In genomic region chr16:87737842-87738639, GRCm38 (mm10) we compare ENCODE assay signal across 18 mouse cellular contexts. TPM values are rescaled to one million over a fixed set of nuclear protein-coding genes. Genes with fewer than 3 reads are reported as not detected.
DNase-seq lines count a peak whose midpoint lies in the region; ATAC-seq and TF ChIP-seq lines count a peak whose summit lies in the region.
"Had no signal": no experiment of that assay in that cellular context is flagged by ENCODE, and none has a peak within 500 bp of the region (broad histone marks: within the 10 kb centered on the region; RNA-seq: fewer than 3 reads in every experiment).

No protein-coding gene starts in this region.

- H3K9ac ChIP-seq in heart, embryonic 16.5 days (ENCODE audit: low read length), result no peak overlapping the region
- no peak overlapping the region for H3K9ac ChIP-seq in liver, embryonic 11.5 days (ENCODE audit: low read depth, low read length)
- H3K9ac ChIP-seq in lung, postnatal 0 days (replicated peaks; ENCODE audit: low read depth), result no peak overlapping the region
- H3K9ac ChIP-seq: hindbrain, embryonic 13.5 days; kidney, embryonic 15.5 days; midbrain, embryonic 13.5 days had no signal

- no peaks in the 10 kb centered on the region for H3K9me3 ChIP-seq in heart, embryonic 16.5 days (replicated peaks; ENCODE audit: control insufficient read depth, low read length)
- H3K9me3 ChIP-seq in liver, embryonic 11.5 days (ENCODE audit: control insufficient read depth, low read length), result no peaks in the 10 kb centered on the region
- no peaks in the 10 kb centered on the region for H3K9me3 ChIP-seq in lung, postnatal 0 days (ENCODE audit: low read length)
- H3K9me3 ChIP-seq: forebrain, embryonic 10.5 days; hindbrain, embryonic 13.5 days; kidney, embryonic 15.5 days; midbrain, embryonic 13.5 days had no signal

- no peak for DNase-seq in heart, postnatal 10 days
- DNase-seq in thymus, postnatal 4 days, result peak; percentile 66
- no peak for DNase-seq in thymus, postnatal 0 days (ENCODE audit: low spot score)
- no peak for DNase-seq in liver, embryonic 11.5 days (ENCODE audit: low spot score)
- no peak for DNase-seq in cerebellum, adult 11 months
- DNase-seq in lung, postnatal 0 days (ENCODE audit: low spot score), result no peak
- DNase-seq: adrenal gland, adult 8-10 months; cerebellum, adult 9-10 months; gastrocnemius, postnatal 10 days; right cerebral cortex, postnatal 25 days had no signal

- H3K4me2 ChIP-seq in heart, embryonic 16.5 days (ENCODE audit: low read depth, low read length), result 0 out of 2 replicates have a peak overlapping the region, but pooled peaks have one; percentile 20
- H3K4me2 ChIP-seq in liver, embryonic 11.5 days, result peak overlapping the region; percentile 51
- H3K4me2 ChIP-seq in lung, postnatal 0 days (replicated peaks; ENCODE audit: low read depth, low read length), result no peak overlapping the region
- H3K4me2 ChIP-seq: hindbrain, embryonic 13.5 days; kidney, embryonic 15.5 days; midbrain, embryonic 13.5 days had no signal

- no peaks in the 10 kb centered on the region for H3K36me3 ChIP-seq in heart, embryonic 16.5 days (ENCODE audit: control insufficient read depth, insufficient read depth)
- no peaks in the 10 kb centered on the region for H3K36me3 ChIP-seq in liver, embryonic 11.5 days (ENCODE audit: control insufficient read depth, insufficient read depth, low read length)
- H3K36me3 ChIP-seq in lung, postnatal 0 days (ENCODE audit: insufficient read depth, low read length), result no peaks in the 10 kb centered on the region

- intact Hi-C loops in heart, postnatal 10 days (cut with DNase I), result no loop called here

- peaks cover 7% of the 10 kb centered on the region for H3K4me1 ChIP-seq in heart, embryonic 16.5 days (ENCODE audit: control insufficient read depth, insufficient read depth, low read length)
- H3K4me1 ChIP-seq in liver, embryonic 11.5 days (replicated peaks; ENCODE audit: control insufficient read depth, insufficient read depth, low read length), result no peaks in the 10 kb centered on the region; the same call in 1 of the 2 replicates
- H3K4me1 ChIP-seq in lung, postnatal 0 days (ENCODE audit: insufficient read depth, low read depth, low read length), result no peaks in the 10 kb centered on the region
- H3K4me1 ChIP-seq: hindbrain, embryonic 13.5 days; midbrain, embryonic 13.5 days had no signal

- no peak for TF ChIP-seq EP300 in lung, postnatal 0 days (IDR thresholded peaks at IDR 0.05)

- no peak for ATAC-seq in heart, embryonic 16.5 days (replicated peaks; ENCODE audit: extremely low read depth, insufficient read depth, low FRiP score)
- ATAC-seq in liver, embryonic 11.5 days (replicated peaks; ENCODE audit: low FRiP score), result peak; percentile 68
- no peak for ATAC-seq in cerebellum, adult (ENCODE audit: insufficient number of reproducible peaks, low FRiP score, low TSS enrichment)
- ATAC-seq in lung, postnatal 0 days, result no peak
- ATAC-seq: intestine, embryonic 16.5 days; midbrain, embryonic 13.5 days had no signal

- no peak overlapping the region for H3K4me3 ChIP-seq in heart, embryonic 16.5 days (ENCODE audit: low read length)
- H3K4me3 ChIP-seq in liver, embryonic 11.5 days (ENCODE audit: low read depth, low read length), result no peak overlapping the region
- no peak overlapping the region for H3K4me3 ChIP-seq in lung, postnatal 0 days (ENCODE audit: low read depth, low read length)
- H3K4me3 ChIP-seq: forebrain, embryonic 10.5 days; hindbrain, embryonic 13.5 days; kidney, embryonic 15.5 days; midbrain, embryonic 13.5 days had no signal

- TF ChIP-seq CTCF in lung, postnatal 0 days (IDR thresholded peaks at IDR 0.05), result no peak

- H3K27ac ChIP-seq in heart, embryonic 16.5 days (ENCODE audit: low read length), result no peak overlapping the region
- no peak overlapping the region for H3K27ac ChIP-seq in liver, embryonic 11.5 days (ENCODE audit: low read depth, low read length)
- no peak overlapping the region for H3K27ac ChIP-seq in lung, postnatal 0 days (ENCODE audit: low read length)
- H3K27ac ChIP-seq: forebrain, embryonic 10.5 days; hindbrain, embryonic 13.5 days; kidney, embryonic 15.5 days; midbrain, embryonic 13.5 days; stomach, postnatal 0 days had no signal

- 70% methylated on average over 21 of the region's 21 CpGs for WGBS in heart, embryonic 16.5 days
- WGBS in liver, embryonic 11.5 days, result 66% methylated on average over 21 of the region's 21 CpGs
- 80% methylated on average over 20 of the region's 21 CpGs for WGBS in lung, postnatal 0 days

- no peaks in the 10 kb centered on the region for H3K27me3 ChIP-seq in heart, embryonic 16.5 days (ENCODE audit: control insufficient read depth, insufficient read depth, low read length)
- H3K27me3 ChIP-seq in liver, embryonic 11.5 days (replicated peaks; ENCODE audit: control insufficient read depth, insufficient read depth, low read length), result no peaks in the 10 kb centered on the region
- H3K27me3 ChIP-seq in lung, postnatal 0 days (replicated peaks; ENCODE audit: insufficient read depth, low read length), result no peaks in the 10 kb centered on the region
- H3K27me3 ChIP-seq: hindbrain, embryonic 13.5 days; kidney, embryonic 15.5 days; midbrain, embryonic 13.5 days had no signal

RNA-seq across cellular contexts. Expression of gene Bach1, which starts 39.3 kb away (rescaled TPM):
- 8.2 and 9.8 TPM in 2 replicates for polyA plus RNA-seq in heart, embryonic 16.5 days (2015; fragmentation: Nextera tagmentation; extraction: Ambion mirVana)
- total RNA-seq in heart, postnatal 10 days (2021), result 10 to 100 TPM; 27.9 to 29.5 TPM
- 24.1 and 26.0 TPM in 2 replicates for polyA plus RNA-seq in thymus, postnatal 0 days (2015; fragmentation: Nextera tagmentation; extraction: Ambion mirVana)
- 10.6 and 11.1 TPM in 2 replicates for polyA plus RNA-seq in liver, embryonic 11.5 days (2014; fragmentation: Nextera tagmentation; extraction: Ambion mirVana)
- polyA plus RNA-seq in lung, postnatal 0 days (2015; fragmentation: Nextera tagmentation; extraction: Ambion mirVana), result 13.1 and 13.7 TPM in 2 replicates
